In genomic region chr12:79619009-79619408, GRCm38 (mm10) we compare ENCODE assay signal across 18 mouse cellular contexts.
DNase-seq lines count a peak whose midpoint lies in the region; ATAC-seq and TF ChIP-seq lines count a peak whose summit lies in the region.
"Had no signal": no experiment of that assay in that cellular context is flagged by ENCODE, and none has a peak within 500 bp of the region (broad histone marks: within the 10 kb centered on the region; RNA-seq: fewer than 3 reads in every experiment).

No protein-coding gene starts in this region.

- H3K4me3 ChIP-seq in heart, embryonic 10.5 days = no peak overlapping the region
- no peak overlapping the region for H3K4me3 ChIP-seq in liver, embryonic 14.5 days (ENCODE audit: insufficient read depth in 1 of 2, low read depth in 2 of 2, low read length in 2 of 2)
- no peak overlapping the region for H3K4me3 ChIP-seq in liver, embryonic 12.5 days
- no peak overlapping the region for H3K4me3 ChIP-seq in cortical plate, adult 2 months (ENCODE audit: insufficient read depth, low read length)
- H3K4me3 ChIP-seq: embryonic facial prominence, embryonic 15.5 days; heart, embryonic 13.5 days; hindbrain, embryonic 15.5 days; limb, embryonic 13.5 days; stomach, embryonic 15.5 days had no signal

- H3K9me3 ChIP-seq in heart, embryonic 10.5 days = no peaks in the 10 kb centered on the region
- H3K9me3 ChIP-seq in liver, embryonic 14.5 days (ENCODE audit: control insufficient read depth, low read length) = no peaks in the 10 kb centered on the region
- no peaks in the 10 kb centered on the region for H3K9me3 ChIP-seq in liver, embryonic 12.5 days (replicated peaks)
- H3K9me3 ChIP-seq: embryonic facial prominence, embryonic 15.5 days; heart, embryonic 13.5 days; hindbrain, embryonic 15.5 days; limb, embryonic 13.5 days; stomach, embryonic 15.5 days had no signal

- intact Hi-C loops in left cerebral cortex, postnatal 10 days (cut with DNase I) = no loop called here

- no peak for TF ChIP-seq POLR2A in cortical plate, adult 2 months (IDR thresholded peaks at IDR 0.05; ENCODE audit: extremely low read depth, insufficient read depth, low read length)

- H3K36me3 ChIP-seq in heart, embryonic 10.5 days = no peaks in the 10 kb centered on the region
- H3K36me3 ChIP-seq in liver, embryonic 14.5 days (replicated peaks; ENCODE audit: control insufficient read depth, insufficient read depth, low read depth) = no peaks in the 10 kb centered on the region
- no peaks in the 10 kb centered on the region for H3K36me3 ChIP-seq in liver, embryonic 12.5 days
- H3K36me3 ChIP-seq: embryonic facial prominence, embryonic 15.5 days; heart, embryonic 13.5 days; hindbrain, embryonic 15.5 days; limb, embryonic 13.5 days; stomach, embryonic 15.5 days had no signal

- DNase-seq in heart, embryonic 10.5 days (ENCODE audit: low spot score) = peak; percentile 19
- DNase-seq in heart, adult 18-20 months = no peak
- no peak for DNase-seq in liver, embryonic 14.5 days (ENCODE audit: low read depth in 3 of 3, low spot score in 3 of 3)
- peak; percentile 33 for DNase-seq in CD4-positive helper T cell, adult 2 months (ENCODE audit: low read depth, low spot score)
- DNase-seq in left cerebral cortex, postnatal 10 days (ENCODE audit: extremely low spot score in 1 of 2, low spot score in 2 of 2) = no peak
- DNase-seq in ovary, postnatal 14 days (ENCODE audit: low spot score) = no peak
- DNase-seq: adrenal gland, adult 2 months; cerebellum, postnatal 14 days; heart, postnatal 36 days; kidney, adult 8-10 months; right cerebral cortex, adult 18-20 months had no signal

- no peak overlapping the region for H3K9ac ChIP-seq in liver, embryonic 14.5 days (replicated peaks)
- no peak overlapping the region for H3K9ac ChIP-seq in liver, embryonic 12.5 days
- H3K9ac ChIP-seq: embryonic facial prominence, embryonic 15.5 days; heart, embryonic 13.5 days; hindbrain, embryonic 15.5 days; limb, embryonic 13.5 days; stomach, embryonic 15.5 days had no signal

- H3K27ac ChIP-seq in heart, embryonic 10.5 days = no peak overlapping the region
- H3K27ac ChIP-seq in liver, embryonic 14.5 days = no peak overlapping the region
- no peak overlapping the region for H3K27ac ChIP-seq in liver, embryonic 12.5 days
- H3K27ac ChIP-seq in cortical plate, adult 2 months (ENCODE audit: insufficient read depth, low read length) = no peak overlapping the region
- H3K27ac ChIP-seq: embryonic facial prominence, embryonic 15.5 days; heart, embryonic 13.5 days; hindbrain, embryonic 15.5 days; limb, embryonic 13.5 days; stomach, embryonic 15.5 days had no signal

- peaks cover 14% of the 10 kb centered on the region; the same call in 1 of the 2 replicates for H3K4me1 ChIP-seq in heart, embryonic 10.5 days
- peaks cover 3 to 4% of the 10 kb centered on the region in 2 experiments; a peak in 2 of 4 replicates for H3K4me1 ChIP-seq in liver, embryonic 14.5 days (replicated peaks; ENCODE audit: control insufficient read depth in 2 of 2, insufficient read depth in 2 of 2, low read length in 1 of 2)
- H3K4me1 ChIP-seq in liver, embryonic 12.5 days = peaks cover 16% of the 10 kb centered on the region; the same call in 1 of the 2 replicates
- no peaks in the 10 kb centered on the region; the same call in 1 of the 2 replicates for H3K4me1 ChIP-seq in cortical plate, adult 2 months (ENCODE audit: control insufficient read depth, insufficient read depth, low read length)
- H3K4me1 ChIP-seq: hindbrain, embryonic 15.5 days; stomach, embryonic 15.5 days had no signal

- no peak overlapping the region for H3K4me2 ChIP-seq in liver, embryonic 14.5 days (ENCODE audit: low read depth)
- H3K4me2 ChIP-seq in liver, embryonic 12.5 days = no peak overlapping the region
- H3K4me2 ChIP-seq: embryonic facial prominence, embryonic 15.5 days; heart, embryonic 13.5 days; hindbrain, embryonic 15.5 days; limb, embryonic 13.5 days; stomach, embryonic 15.5 days had no signal

- 0 out of 2 replicates have a peak, but pooled peaks have one; percentile 3 for TF ChIP-seq CTCF in liver, embryonic 14.5 days (IDR thresholded peaks at IDR 0.05; ENCODE audit: low read depth)
- TF ChIP-seq CTCF in cortical plate, adult 2 months (IDR thresholded peaks at IDR 0.05; ENCODE audit: extremely low read depth, insufficient read depth, low read length) = peak; percentile 29; the same call in 1 of the 2 replicates

- WGBS in heart, embryonic 10.5 days = 90% methylated on average over 1 of the region's 1 CpGs
- WGBS in liver, embryonic 14.5 days (ENCODE audit: insufficient replicate concordance) = 76% methylated on average over 1 of the region's 1 CpGs
- WGBS in liver, embryonic 12.5 days (ENCODE audit: insufficient replicate concordance) = 84% methylated on average over 1 of the region's 1 CpGs

- H3K27me3 ChIP-seq in heart, embryonic 10.5 days (ENCODE audit: insufficient read depth, poor library complexity, severe bottlenecking) = no peaks in the 10 kb centered on the region
- H3K27me3 ChIP-seq in liver, embryonic 14.5 days (ENCODE audit: control insufficient read depth, insufficient read depth, low read length) = no peaks in the 10 kb centered on the region
- no peaks in the 10 kb centered on the region for H3K27me3 ChIP-seq in liver, embryonic 12.5 days (replicated peaks)
- H3K27me3 ChIP-seq: embryonic facial prominence, embryonic 15.5 days; heart, embryonic 13.5 days; hindbrain, embryonic 15.5 days; limb, embryonic 13.5 days; stomach, embryonic 15.5 days had no signal

- no peak for TF ChIP-seq EP300 in liver, embryonic 14.5 days (IDR thresholded peaks at IDR 0.05; ENCODE audit: low read depth)

- ATAC-seq in liver, embryonic 14.5 days (ENCODE audit: insufficient read depth) = no peak
- ATAC-seq in liver, embryonic 12.5 days = no peak

Comparison
In these comparisons a context has a peak if more than half of its experiments do, and no peak if none do; other contexts are left out.
1. DNase-seq: peak in heart, embryonic 10.5 days (single experiment) and CD4-positive helper T cell, adult 2 months (single experiment); none in heart, adult 18-20 months (0 of 2), liver, embryonic 14.5 days (0 of 3), left cerebral cortex, postnatal 10 days (0 of 2) and ovary, postnatal 14 days (single experiment).